Mouse (Mus musculus) liver, adult 2 months (tissue): ENCODE measurements around the gene Acer1. TPM values are rescaled to one million over a fixed set of nuclear protein-coding genes. Genes with fewer than 3 reads are reported as not detected.

Source experiments
- DNase-seq: peaks from one replicate; pipeline ENCODE4 v3.0.0-alpha.2; 2011; ENCODE audit warnings: low read depth, low spot score; ENCODE audit errors: extremely low read depth
- H3K27ac ChIP-seq: fragments of 200-500 bp; replicated peaks from 2 replicates; pipeline ENCODE4 v1.5.1; 2012; ENCODE audit warnings: low read depth, mild to moderate bottlenecking, control low read depth, inconsistent platforms, low read length; ENCODE audit not compliant: insufficient read depth
- H3K27me3 ChIP-seq: fragments of 200-500 bp; 2 replicates; pipeline ENCODE4 v1.6.1; 2012; ENCODE audit warnings: mild to moderate bottlenecking, moderate library complexity, low read length, inconsistent platforms; ENCODE audit not compliant: control insufficient read depth, insufficient read depth
- H3K36me3 ChIP-seq: fragments of 200-500 bp; 2 replicates; pipeline ENCODE4 v1.6.1; 2012; ENCODE audit warnings: low read length, inconsistent platforms; ENCODE audit not compliant: control insufficient read depth, insufficient read depth
- H3K4me1 ChIP-seq: fragments of 200-500 bp; 2 replicates; pipeline ENCODE4 v1.6.1; 2011; ENCODE audit warnings: low read length; ENCODE audit not compliant: control insufficient read depth, insufficient read depth
- H3K4me3 ChIP-seq: fragments of 200-500 bp; 2 replicates; pipeline ENCODE4 v1.5.1; 2011; ENCODE audit warnings: low read depth, mild to moderate bottlenecking, control low read depth, low read length, moderate library complexity; ENCODE audit not compliant: insufficient read depth
- H3K79me2 ChIP-seq: fragments of 200-500 bp; 2 replicates; pipeline ENCODE4 v1.6.1; 2012; ENCODE audit warnings: inconsistent platforms, mild to moderate bottlenecking, low read length, moderate library complexity; ENCODE audit not compliant: control insufficient read depth, insufficient read depth
- H3K9ac ChIP-seq: fragments of 200-500 bp; 2 replicates; pipeline ENCODE4 v1.6.1; 2012; ENCODE audit warnings: low read depth, mild to moderate bottlenecking, control low read depth, inconsistent platforms, low read length
- CTCF ChIP-seq: fragments of 200-500 bp; IDR thresholded peaks from 2 replicates; pipeline ENCODE4 v1.5.1; 2011; ENCODE audit warnings: low read depth, low read length, control low read depth
- POLR2A ChIP-seq: fragments of 200-500 bp; IDR thresholded peaks from 2 replicates; pipeline ENCODE4 v1.6.1; 2011; ENCODE audit warnings: low read length, control low read depth; ENCODE audit not compliant: insufficient read depth; ENCODE audit errors: extremely low read depth
- WGBS: fragments of 180-500 bp; shearing (Covaris S2); methylation state at CpG from one replicate; pipeline ENCODE4 v1.1.7; 2018; 5-methylcytosine and 5-hydroxymethylcytosine counted together
- polyA plus RNA-seq: library from polyadenylated mRNA; depleted of rRNA; stranded (reverse); fragments of >200 nt; gene quantifications from 2 replicates; pipeline ENCODE4 v1.2.3, GENCODE M21; 2012; rRNA removed
- total RNA-seq: library from RNA; depleted of rRNA; stranded (reverse); fragments of >200 nt; gene quantifications from 2 replicates; pipeline ENCODE4 v1.2.3, GENCODE M21; 2014; rRNA removed

Gene Acer1
- total RNA-seq (not detected in 2 replicates), polyA plus RNA-seq (not detected in 2 replicates)

DNA sequence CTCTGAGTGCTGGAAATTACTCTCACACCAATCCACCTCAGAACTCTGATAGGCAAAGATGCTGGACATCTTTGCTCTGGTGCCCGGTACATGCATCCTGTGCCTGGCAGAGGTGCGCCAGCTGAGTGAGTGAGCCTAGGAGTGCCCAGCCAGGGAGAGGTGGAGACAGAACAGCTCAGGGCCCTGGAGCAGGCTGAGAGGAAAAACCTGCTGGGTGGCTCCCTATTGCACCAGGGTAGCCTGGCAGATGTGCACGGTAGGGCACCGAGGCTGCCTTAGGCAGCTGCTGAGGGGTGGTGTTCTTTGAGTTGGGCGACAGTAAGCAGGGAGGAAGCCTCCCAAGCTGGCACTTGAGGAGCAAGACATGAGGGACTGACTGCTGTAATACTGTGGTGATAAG lies at the start of gene Acer1:
TSS of gene Acer1 (minus strand) at position 114 of the 400 bp plus-strand sequence.
- H3K9ac ChIP-seq = no peak within 1 kb of the TSS
- H3K4me1 ChIP-seq = 0 out of 2 replicates have a peak, but pooled peaks cover 2% of the 10 kb centered on the region
- DNase-seq = no peak
- no peaks in the 10 kb centered on the region for H3K36me3 ChIP-seq
- 91% methylated on average over 5 of the region's 5 CpGs for WGBS
- TF ChIP-seq POLR2A = no peak
- TF ChIP-seq CTCF = no peak
- no peaks in the 10 kb centered on the region for H3K79me2 ChIP-seq
- H3K27me3 ChIP-seq = no peaks in the 10 kb centered on the region
- no peak within 1 kb of the TSS for H3K27ac ChIP-seq
- no peak within 1 kb of the TSS for H3K4me3 ChIP-seq

DNA sequence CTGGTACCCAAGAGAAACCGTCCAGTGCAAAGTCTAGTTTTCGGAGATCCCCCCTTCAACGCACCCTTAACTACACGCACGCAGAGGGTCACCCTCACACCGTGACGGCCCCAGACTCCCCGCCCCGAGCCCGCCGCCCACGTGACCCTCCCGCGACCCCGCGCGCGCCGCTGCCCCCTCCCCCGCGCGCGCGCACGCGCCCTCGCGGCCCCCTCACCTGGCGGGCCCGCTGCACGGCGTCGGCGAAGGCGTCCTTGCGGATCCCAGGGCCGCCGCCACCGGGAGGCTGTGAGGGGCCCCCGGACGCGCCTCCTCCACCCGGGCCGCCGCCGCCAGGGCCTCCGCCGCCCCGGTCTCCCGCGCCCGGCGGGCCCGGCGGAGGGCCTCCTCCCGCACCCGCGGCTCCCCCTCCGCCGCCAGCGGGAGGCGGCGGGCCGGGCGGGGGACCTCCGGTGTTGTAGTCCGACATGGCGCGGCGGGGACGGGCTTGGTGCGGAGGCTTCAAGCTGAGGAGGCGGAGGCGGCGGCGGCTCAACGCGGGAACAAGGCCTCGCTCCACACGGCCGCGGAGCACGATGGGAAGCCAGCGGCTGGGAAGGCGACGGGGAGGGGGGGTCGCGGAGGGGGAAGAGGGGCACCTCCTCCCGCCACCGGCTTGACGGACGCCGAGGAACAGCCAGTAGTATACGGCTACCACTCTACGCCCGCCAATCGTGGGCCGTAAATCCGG lies 49.2 kb upstream of the Acer1 start, which contains the start of gene Khsrp:
TSS of gene Khsrp (minus strand) at position 592 of the 730 bp plus-strand sequence.
- TF ChIP-seq POLR2A (peak; percentile 66; the same call in 1 of the 2 replicates), CTCF (no peak)
- no peaks in the 10 kb centered on the region for H3K27me3 ChIP-seq
- H3K27ac ChIP-seq = peak within 1 kb of the TSS; percentile 79
- peaks cover 8% of the 10 kb centered on the region; the same call in 1 of the 2 replicates for H3K4me1 ChIP-seq
- H3K4me3 ChIP-seq = peak within 1 kb of the TSS; percentile 74
- no peak for DNase-seq
- 2% methylated on average over 92 of the region's 99 CpGs for WGBS
- H3K9ac ChIP-seq = peak within 1 kb of the TSS; percentile 89
- H3K79me2 ChIP-seq = peaks cover 8% of the 10 kb centered on the region
- peaks cover 8% of the 10 kb centered on the region for H3K36me3 ChIP-seq

DNA sequence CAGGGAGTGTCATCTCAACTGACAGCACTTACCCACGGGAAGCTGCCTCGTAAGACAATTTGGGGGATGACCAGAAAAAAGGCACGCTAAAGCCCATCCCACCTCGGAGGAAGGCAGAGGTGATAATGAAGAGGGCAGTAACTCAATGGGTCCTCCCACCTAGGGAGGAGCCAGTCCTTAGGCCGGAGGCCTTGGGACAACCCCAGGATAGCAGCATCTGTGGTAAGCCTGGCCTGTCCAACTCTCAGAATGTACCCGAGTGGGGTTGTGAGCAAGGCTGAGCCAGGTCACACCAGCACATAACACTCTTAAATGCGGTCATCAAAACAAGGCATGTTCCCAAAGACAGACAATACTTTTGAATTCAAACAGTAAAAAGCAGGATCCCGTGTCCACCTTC lies 47.8 kb upstream of the Acer1 start:
- no peak overlapping the region for H3K27ac ChIP-seq
- 19% methylated on average over 8 of the region's 8 CpGs for WGBS
- H3K9ac ChIP-seq = no peak overlapping the region

DNA sequence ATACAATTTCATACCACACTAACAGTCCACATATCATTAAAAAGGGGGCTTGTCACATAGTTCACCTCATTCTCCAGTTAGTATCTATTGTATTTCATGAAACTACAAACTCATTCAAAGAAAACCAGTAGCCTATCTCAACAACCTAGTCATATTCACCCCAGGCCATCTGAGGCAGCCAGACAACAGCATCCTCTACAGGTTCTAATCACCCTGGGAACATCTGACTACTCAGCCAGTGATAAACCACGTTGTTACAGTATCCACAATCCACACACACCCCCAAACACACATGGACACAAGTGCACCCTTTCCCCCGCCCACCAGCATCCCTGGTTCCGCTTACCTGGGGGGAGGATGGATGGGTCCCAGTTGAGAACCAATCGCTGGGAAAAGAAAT lies 45.5 kb upstream of the Acer1 start:
- H3K27ac ChIP-seq = no peak overlapping the region
- H3K79me2 ChIP-seq = peaks cover 8% of the 10 kb centered on the region
- no peaks in the 10 kb centered on the region for H3K27me3 ChIP-seq
- H3K36me3 ChIP-seq = peaks cover 27% of the 10 kb centered on the region
- no peak for TF ChIP-seq POLR2A
- TF ChIP-seq CTCF = no peak
- H3K9ac ChIP-seq = no peak overlapping the region
- H3K4me3 ChIP-seq = no peak overlapping the region
- WGBS = 87% methylated on average over 4 of the region's 4 CpGs
- peaks cover 8% of the 10 kb centered on the region; the same call in 1 of the 2 replicates for H3K4me1 ChIP-seq
- DNase-seq = no peak

More for the DNA sequence above, 47.8 kb upstream of the Acer1 start:
- Histone ChIP-seq H3K36me3 (peaks cover 13% of the 10 kb centered on the region), H3K79me2 (peaks cover 8% of the 10 kb centered on the region), H3K27me3 (no peaks in the 10 kb centered on the region), H3K4me1 (peaks cover 8% of the 10 kb centered on the region; the same call in 1 of the 2 replicates), H3K4me3 (no peak overlapping the region)
- DNase-seq = peak; percentile 36
- TF ChIP-seq POLR2A = no peak
- TF ChIP-seq CTCF = no peak

DNA sequence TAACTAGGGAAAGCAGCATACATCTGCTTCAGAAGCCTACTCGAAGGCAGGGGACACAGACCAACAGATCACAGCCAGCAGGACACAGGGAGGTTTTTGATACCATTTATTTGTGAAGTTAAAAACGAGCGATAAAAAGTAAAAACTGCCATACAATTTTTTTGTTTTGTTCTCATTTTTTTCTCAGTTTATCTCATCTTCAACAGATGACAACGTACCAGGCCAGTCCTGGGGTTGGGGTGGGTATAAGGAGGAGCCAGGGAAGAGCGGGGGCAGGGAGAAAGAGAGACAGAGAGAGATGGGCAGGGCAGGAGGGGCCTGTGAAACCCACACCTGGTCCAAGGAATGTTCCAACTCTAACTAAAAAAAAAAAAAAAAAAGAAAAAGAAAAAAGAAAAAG lies 39.0 kb upstream of the Acer1 start:
- Histone ChIP-seq H3K4me1 (no peaks in the 10 kb centered on the region), H3K27me3 (no peaks in the 10 kb centered on the region), H3K9ac (no peak overlapping the region), H3K36me3 (peaks cover 22% of the 10 kb centered on the region), H3K79me2 (no peaks in the 10 kb centered on the region), H3K4me3 (no peak overlapping the region), H3K27ac (no peak overlapping the region)
- no peak for TF ChIP-seq CTCF
- no peak for DNase-seq
- whole genome bisulfite sequencing = 87% methylated on average over 5 of the region's 5 CpGs

DNA sequence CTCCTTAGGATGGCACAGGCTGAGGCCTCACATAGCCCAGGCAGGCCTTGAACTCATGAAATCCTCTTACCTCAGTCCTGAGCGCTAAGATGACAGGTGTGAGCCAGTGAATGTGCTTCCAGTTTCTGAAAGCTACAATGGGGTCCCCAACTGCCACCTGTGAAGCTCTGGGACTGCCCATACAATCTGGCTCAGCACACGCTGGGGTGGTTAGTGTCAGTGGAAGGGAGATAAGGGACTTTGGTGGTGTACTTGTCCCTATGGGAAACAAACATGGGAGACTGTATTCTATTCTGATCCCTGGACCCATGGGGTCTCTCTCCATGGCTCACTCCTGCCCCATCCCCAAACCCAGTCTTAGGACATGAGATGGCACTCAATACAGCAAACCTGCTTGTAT lies 37.8 kb upstream of the Acer1 start:
- H3K36me3 ChIP-seq = peaks cover 18% of the 10 kb centered on the region
- no peak for DNase-seq
- no peak overlapping the region for H3K9ac ChIP-seq
- TF ChIP-seq POLR2A = no peak
- no peak for TF ChIP-seq CTCF
- H3K4me1 ChIP-seq = no peaks in the 10 kb centered on the region
- H3K27ac ChIP-seq = no peak overlapping the region
- 90% methylated on average over 2 of the region's 2 CpGs for WGBS
- H3K4me3 ChIP-seq = no peak overlapping the region
- H3K27me3 ChIP-seq = no peaks in the 10 kb centered on the region
- no peaks in the 10 kb centered on the region for H3K79me2 ChIP-seq
